Mouse (Mus musculus) monocyte, adult 59 days (primary cell): ENCODE results near the gene Gm13306. TPM values are rescaled to one million over a fixed set of nuclear protein-coding genes. Genes with fewer than 3 reads are reported as not detected.

Source experiments
- total RNA-seq, 2 experiments: library from RNA; stranded (reverse); gene quantifications; one replicate each; pipeline ENCODE4 v1.2.4; 2023

The Gm13306 gene
- not detected for total RNA-seq

GRCm38 (mm10) chr4:42153136-42153535 is at the start of gene Gm13306:
TSS of gene Gm13306 (plus strand) at chr4:42153436.

GRCm38 (mm10) chr4:42114517-42114916 is 38.7 kb upstream of the Gm13306 start, which contains the start of gene Gm13304:
TSS of gene Gm13304 (plus strand) at chr4:42114817.

GRCm38 (mm10) chr4:42168503-42168902 is 15.3 kb downstream of the Gm13306 start, which contains the start of gene Gm13305:
TSS of gene Gm13305 (minus strand) at chr4:42168603.

Other genes with a start within 250 kb of the Gm13306 start
- not detected for gene Gm21541, start 249.8 kb upstream of the Gm13306 start, total RNA-seq
- under 1 TPM in 1 of 2 experiments, not detected in 1; 0.97 TPM for gene Gm20878, start 211.9 kb upstream of the Gm13306 start, total RNA-seq
- gene Fam205a4, start 187.4 kb upstream of the Gm13306 start, total RNA-seq = not detected
- gene Gm21093, start 118.7 kb upstream of the Gm13306 start, total RNA-seq = not detected
- gene Gm3893, start 62.2 kb upstream of the Gm13306 start, total RNA-seq = not detected
- not detected for gene Gm13304, start 38.6 kb upstream of the Gm13306 start, total RNA-seq
- gene Gm13305, start 15.2 kb downstream of the Gm13306 start, total RNA-seq = not detected
- not detected for gene Gm10600, start 87.2 kb downstream of the Gm13306 start, total RNA-seq
- not detected for gene Ccl21b, start 102.3 kb downstream of the Gm13306 start, total RNA-seq
- gene Gm21953, start 140.8 kb downstream of the Gm13306 start, total RNA-seq = not detected
- gene Fam205a3, start 164.9 kb downstream of the Gm13306 start, total RNA-seq = not detected